Mouse (Mus musculus): ENCODE data around the gene Cenpa. TPM values are rescaled to one million over a fixed set of nuclear protein-coding genes. Genes with fewer than 3 reads are reported as not detected.

Cenpa gene
- polyA plus RNA-seq, 1 experiment = 185 TPM

DNA sequence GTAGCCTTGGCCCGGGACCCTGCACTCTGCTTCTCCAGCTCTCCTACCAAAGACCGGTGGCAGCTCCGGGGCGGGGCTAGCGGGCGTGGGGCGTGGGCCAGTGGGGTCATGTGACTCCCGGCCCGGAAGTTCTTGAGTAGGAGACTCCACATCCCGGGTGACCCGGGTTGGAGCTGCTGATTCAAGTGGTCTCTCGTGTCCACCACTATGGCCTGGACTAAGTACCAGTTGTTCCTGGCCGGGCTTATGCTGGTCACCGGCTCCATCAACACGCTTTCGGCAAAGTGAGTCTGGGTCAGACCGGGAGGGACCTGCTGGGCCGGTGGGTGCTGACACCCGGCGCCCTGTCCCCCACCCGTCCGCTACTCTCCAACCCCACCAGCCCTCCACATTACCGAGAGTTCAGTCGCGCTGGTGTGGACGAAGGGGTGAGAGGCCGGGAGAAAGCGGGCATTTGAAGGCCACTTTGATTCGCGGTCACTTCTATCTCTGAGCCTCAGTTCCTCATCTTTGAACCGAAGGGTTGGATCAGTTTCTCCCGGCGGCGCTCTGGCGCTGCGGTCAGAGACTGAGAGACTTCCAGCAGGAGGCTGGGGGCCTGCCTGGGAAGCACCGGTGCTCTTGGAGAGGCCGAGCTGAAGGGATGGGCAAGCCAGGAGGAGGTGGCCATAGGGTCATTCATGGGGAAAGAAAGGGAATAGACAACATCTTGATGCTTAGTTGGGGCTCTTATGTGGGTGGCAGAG, 18.6 kb upstream of the Cenpa start, which contains the start of gene Slc35f6:
TSS of gene Slc35f6 (plus strand) at position 119 of the 746 bp plus-strand sequence.
- Histone ChIP-seq H3K79me3 (ENCODE audit: low read depth) (peaks cover 11% of the 10 kb centered on the region), H3K27me3 (ENCODE audit: control insufficient read depth, insufficient read depth, insufficient read length) (no peaks in the 10 kb centered on the region), H3ac (ENCODE audit: control insufficient read depth, insufficient read length, low read depth) (peak within 1 kb of the TSS; percentile 65), H3K4me3 (ENCODE audit: insufficient read depth, poor library complexity, severe bottlenecking) (peak within 1 kb of the TSS; percentile 73), H3K36me3 (ENCODE audit: control insufficient read depth, insufficient read depth) (peaks cover 10% of the 10 kb centered on the region), H3K79me2 (ENCODE audit: control insufficient read depth, insufficient read depth) (peaks cover 42% of the 10 kb centered on the region)
- TF ChIP-seq MYOG (IDR thresholded peaks at IDR 0.05; ENCODE audit: control insufficient read depth, extremely low read depth, insufficient read length) = no peak
- no peak for TF ChIP-seq CTCF (IDR thresholded peaks at IDR 0.05; ENCODE audit: control insufficient read depth, insufficient read depth, insufficient read length)
- TF ChIP-seq USF1 (IDR thresholded peaks at IDR 0.05; ENCODE audit: low read depth) = peak; percentile 90

DNA sequence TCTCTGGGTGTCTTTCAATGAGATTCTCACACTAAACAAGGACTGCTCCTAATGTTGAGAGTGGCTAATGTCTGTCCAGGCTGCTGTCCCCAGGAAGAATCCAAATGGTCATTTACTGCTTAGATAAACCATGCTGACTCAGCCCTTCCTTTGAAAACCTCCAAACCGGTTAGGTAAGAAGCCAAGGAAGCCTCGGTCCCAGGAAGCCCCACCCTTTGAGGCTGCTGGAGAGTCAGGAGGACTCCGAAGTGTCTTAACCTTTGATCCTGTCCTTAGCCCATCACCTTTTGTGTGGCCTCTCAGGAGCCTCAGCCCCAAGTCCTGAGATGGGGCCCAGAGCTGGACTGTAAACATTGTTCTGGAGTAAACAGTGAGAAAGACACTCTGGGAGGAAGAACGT, 17.0 kb upstream of the Cenpa start:
- peaks cover 12% of the 10 kb centered on the region for H3K36me3 ChIP-seq (ENCODE audit: control insufficient read depth, insufficient read depth)
- H3K79me2 ChIP-seq (ENCODE audit: control insufficient read depth, insufficient read depth) = peaks cover 48% of the 10 kb centered on the region
- H3K79me3 ChIP-seq (ENCODE audit: low read depth) = peaks cover 11% of the 10 kb centered on the region
- no peaks in the 10 kb centered on the region for H3K27me3 ChIP-seq (ENCODE audit: control insufficient read depth, insufficient read depth, insufficient read length)
- no peak overlapping the region for H3K4me3 ChIP-seq (ENCODE audit: insufficient read depth, poor library complexity, severe bottlenecking)
- TF ChIP-seq CTCF (IDR thresholded peaks at IDR 0.05; ENCODE audit: control insufficient read depth, insufficient read depth, insufficient read length) (no peak), USF1 (IDR thresholded peaks at IDR 0.05; ENCODE audit: low read depth) (no peak), MYOG (IDR thresholded peaks at IDR 0.05; ENCODE audit: control insufficient read depth, extremely low read depth, insufficient read length) (no peak), CEBPB (IDR thresholded peaks at IDR 0.05; ENCODE audit: low read depth) (no peak), MYOD1 (IDR thresholded peaks at IDR 0.05; ENCODE audit: control insufficient read depth, insufficient read length, low read depth) (no peak), FOSL1 (IDR thresholded peaks at IDR 0.05; ENCODE audit: insufficient read depth, low read length, poor library complexity, severe bottlenecking) (no peak), MAX (IDR thresholded peaks at IDR 0.05) (no peak)
- H3ac ChIP-seq (ENCODE audit: control insufficient read depth, insufficient read length, low read depth) = no peak overlapping the region

DNA sequence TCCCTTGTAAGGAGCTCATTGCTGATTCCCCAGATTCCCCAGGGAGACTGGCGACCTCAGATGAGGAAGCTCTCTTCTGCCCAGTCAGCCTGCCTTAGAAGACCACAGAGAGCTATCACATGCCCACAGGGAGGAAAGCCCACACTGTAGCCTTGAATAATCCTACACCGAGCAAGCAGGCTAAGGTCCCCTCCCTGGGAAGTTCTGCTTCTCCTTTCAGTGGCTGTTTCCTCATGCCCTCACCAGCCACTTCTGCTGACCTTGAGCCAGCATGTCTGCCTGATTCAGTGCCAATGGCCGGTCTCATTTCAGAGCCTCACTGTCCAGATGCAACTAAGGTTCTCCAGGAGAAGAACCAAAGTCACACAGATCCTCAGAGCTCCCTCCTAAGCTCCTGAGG, 15.8 kb upstream of the Cenpa start:
- H3K79me2 ChIP-seq (ENCODE audit: control insufficient read depth, insufficient read depth) = peaks cover 48% of the 10 kb centered on the region
- H3K79me3 ChIP-seq (ENCODE audit: low read depth) = peaks cover 11% of the 10 kb centered on the region
- peak overlapping the region; percentile 33 for H3ac ChIP-seq (ENCODE audit: control insufficient read depth, insufficient read length, low read depth)
- peaks cover 12% of the 10 kb centered on the region for H3K36me3 ChIP-seq (ENCODE audit: control insufficient read depth, insufficient read depth)
- H3K27me3 ChIP-seq (ENCODE audit: control insufficient read depth, insufficient read depth, insufficient read length) = no peaks in the 10 kb centered on the region
- H3K4me3 ChIP-seq (ENCODE audit: insufficient read depth, poor library complexity, severe bottlenecking) = no peak overlapping the region
- TF ChIP-seq MYOG (IDR thresholded peaks at IDR 0.05; ENCODE audit: control insufficient read depth, extremely low read depth, insufficient read length) (no peak), MAX (IDR thresholded peaks at IDR 0.05) (no peak), CTCF (IDR thresholded peaks at IDR 0.05; ENCODE audit: control insufficient read depth, insufficient read depth, insufficient read length) (no peak), USF1 (IDR thresholded peaks at IDR 0.05; ENCODE audit: low read depth) (no peak), MYOD1 (IDR thresholded peaks at IDR 0.05; ENCODE audit: control insufficient read depth, insufficient read length, low read depth) (no peak), FOSL1 (IDR thresholded peaks at IDR 0.05; ENCODE audit: insufficient read depth, low read length, poor library complexity, severe bottlenecking) (no peak), CEBPB (IDR thresholded peaks at IDR 0.05; ENCODE audit: low read depth) (no peak)

DNA sequence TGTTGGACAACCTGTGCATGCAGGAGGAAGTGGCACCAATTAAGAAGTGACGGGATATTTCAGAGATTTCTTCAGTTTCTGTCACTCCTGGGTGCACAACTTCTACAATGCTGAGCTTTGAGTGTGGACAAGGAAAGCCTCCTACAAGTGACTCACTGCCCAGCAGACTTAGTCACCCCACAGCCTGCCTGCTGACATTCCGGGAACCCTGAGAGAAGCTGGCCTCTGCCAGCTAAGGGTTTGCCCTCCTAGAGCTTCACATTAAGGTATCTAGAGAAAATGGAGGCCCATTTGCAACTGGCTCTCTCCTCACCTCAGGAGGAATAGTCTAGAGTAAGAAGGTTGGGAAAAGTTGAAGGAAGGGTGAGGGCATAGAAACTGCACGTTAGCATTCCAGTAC, 15.0 kb upstream of the Cenpa start:
- Histone ChIP-seq H3K27me3 (ENCODE audit: control insufficient read depth, insufficient read depth, insufficient read length) (no peaks in the 10 kb centered on the region), H3K36me3 (ENCODE audit: control insufficient read depth, insufficient read depth) (peaks cover 12% of the 10 kb centered on the region), H3K79me3 (ENCODE audit: low read depth) (peaks cover 11% of the 10 kb centered on the region), H3K79me2 (ENCODE audit: control insufficient read depth, insufficient read depth) (peaks cover 48% of the 10 kb centered on the region), H3K4me3 (ENCODE audit: insufficient read depth, poor library complexity, severe bottlenecking) (no peak overlapping the region), H3ac (ENCODE audit: control insufficient read depth, insufficient read length, low read depth) (no peak overlapping the region)
- TF ChIP-seq FOSL1 (IDR thresholded peaks at IDR 0.05; ENCODE audit: insufficient read depth, low read length, poor library complexity, severe bottlenecking) = peak; percentile 57
- no peak for TF ChIP-seq USF1 (IDR thresholded peaks at IDR 0.05; ENCODE audit: low read depth)
- TF ChIP-seq MYOD1 (IDR thresholded peaks at IDR 0.05; ENCODE audit: control insufficient read depth, insufficient read length, low read depth) = no peak
- TF ChIP-seq CTCF (IDR thresholded peaks at IDR 0.05; ENCODE audit: control insufficient read depth, insufficient read depth, insufficient read length) = no peak
- no peak for TF ChIP-seq MYOG (IDR thresholded peaks at IDR 0.05; ENCODE audit: control insufficient read depth, extremely low read depth, insufficient read length)
- TF ChIP-seq MAX (IDR thresholded peaks at IDR 0.05) = no peak
- TF ChIP-seq CEBPB (IDR thresholded peaks at IDR 0.05; ENCODE audit: low read depth) = no peak

DNA sequence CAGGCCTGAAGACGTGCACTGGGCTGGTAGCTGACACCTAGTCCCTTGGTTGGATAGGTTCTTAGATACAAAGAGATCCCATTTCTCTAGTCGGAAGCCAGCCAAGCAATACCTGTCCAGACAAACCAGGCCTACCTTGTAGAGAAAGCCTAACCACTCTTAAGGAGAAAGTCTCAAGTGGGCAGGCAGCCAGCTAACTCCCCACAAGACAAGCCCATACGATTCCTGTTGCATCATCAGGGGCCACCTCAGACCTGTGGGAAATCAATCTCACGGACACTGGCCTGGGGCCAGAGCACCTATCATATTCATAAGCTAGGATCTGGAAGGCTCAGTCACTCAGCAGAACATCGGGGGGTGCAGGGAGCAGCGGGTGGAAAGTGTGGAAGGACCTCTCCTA, 13.3 kb upstream of the Cenpa start:
- H3K79me3 ChIP-seq (ENCODE audit: low read depth) = peaks cover 11% of the 10 kb centered on the region
- H3K4me3 ChIP-seq (ENCODE audit: insufficient read depth, poor library complexity, severe bottlenecking) = no peak overlapping the region
- no peaks in the 10 kb centered on the region for H3K27me3 ChIP-seq (ENCODE audit: control insufficient read depth, insufficient read depth, insufficient read length)
- H3K79me2 ChIP-seq (ENCODE audit: control insufficient read depth, insufficient read depth) = peaks cover 45% of the 10 kb centered on the region
- H3ac ChIP-seq (ENCODE audit: control insufficient read depth, insufficient read length, low read depth) = no peak overlapping the region
- TF ChIP-seq CEBPB (IDR thresholded peaks at IDR 0.05; ENCODE audit: low read depth) (no peak), MAX (IDR thresholded peaks at IDR 0.05) (no peak), USF1 (IDR thresholded peaks at IDR 0.05; ENCODE audit: low read depth) (no peak), FOSL1 (IDR thresholded peaks at IDR 0.05; ENCODE audit: insufficient read depth, low read length, poor library complexity, severe bottlenecking) (no peak), MYOG (IDR thresholded peaks at IDR 0.05; ENCODE audit: control insufficient read depth, extremely low read depth, insufficient read length) (no peak), MYOD1 (IDR thresholded peaks at IDR 0.05; ENCODE audit: control insufficient read depth, insufficient read length, low read depth) (no peak), CTCF (IDR thresholded peaks at IDR 0.05; ENCODE audit: control insufficient read depth, insufficient read depth, insufficient read length) (no peak)
- peaks cover 12% of the 10 kb centered on the region for H3K36me3 ChIP-seq (ENCODE audit: control insufficient read depth, insufficient read depth)
